Mouse (Mus musculus) embryonic fibroblast, embryonic 13.5 days (primary cell): ENCODE results near the gene Kat8.

Experiments used
- CTCF ChIP-seq: IDR thresholded peaks from 2 replicates; pipeline ENCODE4 v1.5.1; 2011; ENCODE audit warnings: mild to moderate bottlenecking, control low read depth, low read length, moderate library complexity, borderline replicate concordance; ENCODE audit not compliant: insufficient read depth
- POLR2A ChIP-seq: IDR thresholded peaks from 2 replicates; pipeline ENCODE4 v1.6.1; 2011; ENCODE audit warnings: low read depth, mild to moderate bottlenecking, control low read depth, low read length, moderate library complexity

DNA sequence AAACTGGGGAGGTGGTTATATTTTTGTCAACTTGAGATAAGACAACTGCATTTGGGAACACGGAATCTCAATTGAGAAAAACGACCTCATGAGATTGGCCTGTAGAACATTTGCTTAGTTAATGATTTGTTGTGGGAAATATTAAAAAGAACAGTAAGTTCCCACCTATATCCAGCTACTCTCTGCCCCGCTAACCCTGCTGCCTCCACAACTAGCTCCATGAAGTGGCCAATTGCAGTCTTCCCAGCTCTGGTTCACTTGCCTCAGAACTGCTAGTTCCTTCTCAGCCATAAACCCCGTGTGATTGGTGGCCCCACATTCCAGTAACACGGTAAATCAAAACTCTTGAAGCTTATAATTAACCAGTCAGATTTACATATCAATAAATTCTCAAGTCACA is 47.0 kb downstream of the Kat8 start:
- TF ChIP-seq CTCF (no peak), POLR2A (no peak)
